Mouse (Mus musculus): Measurements from ENCODE around the gene Nelfcd. TPM values are rescaled to one million over a fixed set of nuclear protein-coding genes. Genes with fewer than 3 reads are reported as not detected.

The Nelfcd gene
- 10 to 100 TPM; 49.0 to 49.6 TPM for total RNA-seq (2021)

GRCm38 (mm10) chr2:174415731-174416310, at the start of gene Nelfcd:
Gene Nelfcd (plus strand): TSS chr2:174415804.
- DNase-seq (ENCODE audit: extremely low spot score in 1 of 2, low spot score in 1 of 2): peak; percentile 85 to 91

GRCm38 (mm10) chr2:174366571-174366970, 49.0 kb upstream of the Nelfcd start:
- no peak for DNase-seq (ENCODE audit: extremely low spot score in 1 of 2, low spot score in 1 of 2)

- DNase-seq (ENCODE audit: extremely low spot score in 1 of 2, low spot score in 1 of 2): no peak
Observed at GRCm38 (mm10) chr2:174381021-174381420, 34.6 kb upstream of the Nelfcd start.

GRCm38 (mm10) chr2:174391936-174392335, 23.7 kb upstream of the Nelfcd start:
- DNase-seq (ENCODE audit: extremely low spot score in 1 of 2, low spot score in 1 of 2): no peak

GRCm38 (mm10) chr2:174392554-174392953, 23.1 kb upstream of the Nelfcd start:
- DNase-seq (ENCODE audit: extremely low spot score in 1 of 2, low spot score in 1 of 2): no peak

GRCm38 (mm10) chr2:174393383-174393782, 22.2 kb upstream of the Nelfcd start:
- no peak for DNase-seq (ENCODE audit: extremely low spot score in 1 of 2, low spot score in 1 of 2)

- no peak for DNase-seq (ENCODE audit: extremely low spot score in 1 of 2, low spot score in 1 of 2)
Observed at GRCm38 (mm10) chr2:174396643-174397042, 19.0 kb upstream of the Nelfcd start.

GRCm38 (mm10) chr2:174397065-174397464, 18.5 kb upstream of the Nelfcd start:
- no peak for DNase-seq (ENCODE audit: extremely low spot score in 1 of 2, low spot score in 1 of 2)

- DNase-seq (ENCODE audit: extremely low spot score in 1 of 2, low spot score in 1 of 2): no peak
Observed at GRCm38 (mm10) chr2:174397881-174398280, 17.7 kb upstream of the Nelfcd start.

GRCm38 (mm10) chr2:174400396-174400795, 15.2 kb upstream of the Nelfcd start:
- no peak for DNase-seq (ENCODE audit: extremely low spot score in 1 of 2, low spot score in 1 of 2)

GRCm38 (mm10) chr2:174410222-174410621, 5.4 kb upstream of the Nelfcd start:
- no peak for DNase-seq (ENCODE audit: extremely low spot score in 1 of 2, low spot score in 1 of 2)

GRCm38 (mm10) chr2:174413127-174413526, 2.5 kb upstream of the Nelfcd start:
- DNase-seq (ENCODE audit: extremely low spot score in 1 of 2, low spot score in 1 of 2): no peak

- no peak for DNase-seq (ENCODE audit: extremely low spot score in 1 of 2, low spot score in 1 of 2)
Observed at GRCm38 (mm10) chr2:174415001-174415730, 438 bp upstream of the Nelfcd start.

- DNase-seq (ENCODE audit: extremely low spot score in 1 of 2, low spot score in 1 of 2): no peak
Observed at GRCm38 (mm10) chr2:174421107-174421506, 5.5 kb downstream of the Nelfcd start.

- no peak for DNase-seq (ENCODE audit: extremely low spot score in 1 of 2, low spot score in 1 of 2)
Observed at GRCm38 (mm10) chr2:174424301-174425085, 8.9 kb downstream of the Nelfcd start.

- DNase-seq (ENCODE audit: extremely low spot score in 1 of 2, low spot score in 1 of 2): no peak
Observed at GRCm38 (mm10) chr2:174426856-174427255, 11.3 kb downstream of the Nelfcd start.

- no peak for DNase-seq (ENCODE audit: extremely low spot score in 1 of 2, low spot score in 1 of 2)
Observed at GRCm38 (mm10) chr2:174428076-174428835, 12.7 kb downstream of the Nelfcd start.

GRCm38 (mm10) chr2:174428996-174429591, 13.5 kb downstream of the Nelfcd start:
- DNase-seq (ENCODE audit: extremely low spot score in 1 of 2, low spot score in 1 of 2): no peak

- DNase-seq (ENCODE audit: extremely low spot score in 1 of 2, low spot score in 1 of 2): no peak
Observed at GRCm38 (mm10) chr2:174434943-174435342, 19.3 kb downstream of the Nelfcd start.

- DNase-seq (ENCODE audit: extremely low spot score in 1 of 2, low spot score in 1 of 2): no peak
Observed at GRCm38 (mm10) chr2:174436076-174436701, 20.6 kb downstream of the Nelfcd start.

Measured in layer of hippocampus, postnatal 25 days (tissue).